Mouse (Mus musculus): Measurements from ENCODE around the gene Zfp36l1. TPM values are rescaled to one million over a fixed set of nuclear protein-coding genes. Genes with fewer than 3 reads are reported as not detected.
"Not testable (repeated sequence)": the region's sequence is repeated elsewhere in the genome, so short reads cannot be mapped to it uniquely, and the experiment has no call there.

The Zfp36l1 gene
- polyA plus RNA-seq, 1 experiment, result 58.3 TPM

GRCm38 (mm10) chr12:80109753-80110545 lies 2.9 kb downstream of the Zfp36l1 start:
- DNase-seq (ENCODE audit: low read depth), result no peak

GRCm38 (mm10) chr12:80108896-80109668 lies 3.7 kb downstream of the Zfp36l1 start:
- DNase-seq (ENCODE audit: low read depth), result not testable (repeated sequence)

- no peak for DNase-seq (ENCODE audit: low read depth)
These were observed 5.7 kb downstream of the Zfp36l1 start for GRCm38 (mm10) chr12:80106896-80107667.

- no peak for DNase-seq (ENCODE audit: low read depth)
These were observed 6.5 kb downstream of the Zfp36l1 start for GRCm38 (mm10) chr12:80106138-80106895.

GRCm38 (mm10) chr12:80103521-80103973 lies 9.3 kb downstream of the Zfp36l1 start:
- no peak for DNase-seq (ENCODE audit: low read depth)

- no peak for DNase-seq (ENCODE audit: low read depth)
These were observed 9.7 kb downstream of the Zfp36l1 start for GRCm38 (mm10) chr12:80103089-80103488.

- DNase-seq (ENCODE audit: low read depth), result no peak
These were observed 14.0 kb downstream of the Zfp36l1 start for GRCm38 (mm10) chr12:80098825-80099224.

- DNase-seq (ENCODE audit: low read depth), result no peak
These were observed 16.1 kb downstream of the Zfp36l1 start for GRCm38 (mm10) chr12:80096734-80097133.

GRCm38 (mm10) chr12:80092787-80093186 lies 20.0 kb downstream of the Zfp36l1 start:
- no peak for DNase-seq (ENCODE audit: low read depth)

- DNase-seq (ENCODE audit: low read depth), result no peak
These were observed 21.7 kb downstream of the Zfp36l1 start for GRCm38 (mm10) chr12:80091080-80091479.

GRCm38 (mm10) chr12:80090529-80090928 lies 22.3 kb downstream of the Zfp36l1 start:
- no peak for DNase-seq (ENCODE audit: low read depth)

- no peak for DNase-seq (ENCODE audit: low read depth)
These were observed 24.7 kb downstream of the Zfp36l1 start for GRCm38 (mm10) chr12:80088143-80088542.

GRCm38 (mm10) chr12:80084446-80085112 lies 28.2 kb downstream of the Zfp36l1 start:
- DNase-seq (ENCODE audit: low read depth), result no peak

GRCm38 (mm10) chr12:80083937-80084336 lies 28.9 kb downstream of the Zfp36l1 start:
- DNase-seq (ENCODE audit: low read depth), result no peak

- DNase-seq (ENCODE audit: low read depth), result no peak
These were observed 29.5 kb downstream of the Zfp36l1 start for GRCm38 (mm10) chr12:80083133-80083821.

- DNase-seq (ENCODE audit: low read depth), result no peak
These were observed 30.1 kb downstream of the Zfp36l1 start for GRCm38 (mm10) chr12:80082730-80083129.

- DNase-seq (ENCODE audit: low read depth), result no peak
These were observed 31.4 kb downstream of the Zfp36l1 start for GRCm38 (mm10) chr12:80081440-80081839.

- no peak for DNase-seq (ENCODE audit: low read depth)
These were observed 32.9 kb downstream of the Zfp36l1 start for GRCm38 (mm10) chr12:80079937-80080336.

- DNase-seq (ENCODE audit: low read depth), result no peak
These were observed 38.5 kb downstream of the Zfp36l1 start for GRCm38 (mm10) chr12:80074331-80074730.
